Mouse (Mus musculus): Measurements from ENCODE around the gene Fbxl21.

DNA sequence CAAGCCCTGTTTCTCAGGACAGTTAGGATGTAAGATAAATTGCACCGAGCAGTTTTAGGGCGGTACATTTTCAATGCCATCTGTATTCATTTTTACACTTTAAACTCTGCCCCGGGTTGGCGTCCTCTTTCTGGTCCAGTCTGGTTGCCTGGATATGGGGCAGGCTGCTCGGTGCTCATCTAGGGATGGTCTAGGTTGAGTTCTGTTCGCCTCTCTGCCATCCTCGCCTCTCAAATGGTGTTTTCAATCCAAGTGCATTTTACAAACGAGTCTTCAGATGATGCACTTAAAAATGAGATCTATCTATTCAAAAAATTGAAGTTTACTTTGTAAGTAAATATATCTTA lies 522 bp downstream of the Fbxl21 start:
- TF ChIP-seq FLI1 (IDR thresholded peaks at IDR 0.05; ENCODE audit: low read length) = no peak
- no peak for TF ChIP-seq GATA1 (IDR thresholded peaks at IDR 0.05; ENCODE audit: borderline replicate concordance, low read length)
